Mouse (Mus musculus) lung, embryonic 16.5 days (tissue): ENCODE measurements around the gene Ppif. TPM values are rescaled to one million over a fixed set of nuclear protein-coding genes. Genes with fewer than 3 reads are reported as not detected.

Experiments used
- ATAC-seq: fragments of 200-750 bp; cut with Nextera tagmentation; 2 replicates; pipeline ENCODE4 v1.8.0; 2017; ENCODE audit warnings: low read depth, mild to moderate bottlenecking, moderate library complexity
- H3K27ac ChIP-seq: fragments of 300-500 bp; sonication (generic); 2 replicates; pipeline ENCODE4 v1.5.1; 2014; ENCODE audit warnings: mild to moderate bottlenecking, control low read depth, low read length
- H3K27me3 ChIP-seq: fragments of 300-500 bp; sonication (generic); 2 replicates; pipeline ENCODE4 v1.6.1; 2014; ENCODE audit warnings: low read depth, low read length, mixed read lengths; ENCODE audit not compliant: control insufficient read depth, insufficient read depth
- H3K36me3 ChIP-seq: fragments of 300-500 bp; sonication (generic); 2 replicates; pipeline ENCODE4 v1.6.1; 2014; ENCODE audit warnings: low read length; ENCODE audit not compliant: control insufficient read depth, insufficient read depth
- H3K4me1 ChIP-seq: fragments of 300-500 bp; sonication (generic); replicated peaks from 2 replicates; pipeline ENCODE4 v1.6.1; 2014; ENCODE audit warnings: low read length, mixed read lengths; ENCODE audit not compliant: control insufficient read depth, insufficient read depth
- H3K4me2 ChIP-seq: fragments of 300-500 bp; sonication (generic); 2 replicates; pipeline ENCODE4 v1.6.1; 2014; ENCODE audit warnings: low read depth, low read length, control low read depth
- H3K4me3 ChIP-seq: fragments of 300-500 bp; sonication (generic); 2 replicates; pipeline ENCODE4 v1.5.1; 2014; ENCODE audit warnings: mild to moderate bottlenecking, low read length, control low read depth
- H3K9ac ChIP-seq: fragments of 300-500 bp; sonication (generic); 2 replicates; pipeline ENCODE4 v1.6.1; 2014; ENCODE audit warnings: low read length, control low read depth
- H3K9me3 ChIP-seq: fragments of 300-500 bp; sonication (generic); 2 replicates; pipeline ENCODE4 v1.6.1; 2016; ENCODE audit warnings: low read length; ENCODE audit not compliant: control insufficient read depth
- WGBS: fragments of 180-500 bp; shearing (Covaris S2); extraction: QIAGEN DNeasy Blood & Tissue Kit; methylation state at CpG from one replicate; pipeline ENCODE4 v1.1.7; 2014; 5-methylcytosine and 5-hydroxymethylcytosine counted together
- polyA plus RNA-seq: library from polyadenylated mRNA; unstranded; fragments of >200 nt; fragmentation: Nextera tagmentation; extraction: Ambion mirVana; gene quantifications from 2 replicates; pipeline ENCODE4 v1.2.1, GENCODE M21; 2015

The Ppif gene
- 25.6 and 29.9 TPM in 2 replicates for polyA plus RNA-seq

DNA sequence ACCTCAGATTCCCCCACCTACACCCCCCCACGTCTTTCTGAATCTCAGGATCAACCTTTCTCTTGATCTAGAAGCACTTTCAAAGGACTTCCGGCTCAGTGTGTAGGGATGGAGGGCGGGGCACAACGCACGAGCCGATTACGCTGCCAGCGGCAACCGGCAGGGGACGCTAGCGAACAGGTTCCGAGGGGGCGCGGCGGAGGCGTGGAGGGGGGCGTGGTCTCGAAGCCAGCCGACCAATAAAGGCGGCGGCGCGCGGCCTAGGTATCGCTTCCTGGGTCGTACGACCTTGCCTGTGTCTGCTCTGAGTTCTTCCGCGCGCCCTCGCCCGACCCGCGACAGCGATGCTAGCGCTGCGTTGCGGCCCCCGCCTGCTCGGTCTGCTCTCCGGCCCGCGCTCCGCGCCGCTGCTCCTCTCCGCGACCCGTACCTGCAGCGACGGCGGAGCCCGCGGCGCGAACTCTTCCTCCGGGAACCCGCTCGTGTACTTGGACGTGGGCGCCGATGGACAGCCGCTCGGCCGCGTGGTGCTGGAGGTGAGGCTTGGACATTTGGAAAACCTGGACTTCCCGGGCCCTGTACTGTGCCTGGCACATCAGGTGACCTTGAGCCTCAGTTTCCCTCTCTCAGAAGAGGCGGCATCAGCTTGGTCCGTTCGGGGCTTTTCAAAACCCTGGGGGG lies at the start of gene Ppif:
TSS of gene Ppif (plus strand) at position 267 of the 681 bp plus-strand sequence.
- Histone ChIP-seq H3K9ac (peak within 1 kb of the TSS; percentile 81), H3K4me1 (peaks cover 16% of the 10 kb centered on the region), H3K36me3 (no peaks in the 10 kb centered on the region; the same call in 1 of the 2 replicates), H3K9me3 (no peaks in the 10 kb centered on the region), H3K27ac (peak within 1 kb of the TSS; percentile 21; the same call in 1 of the 2 replicates), H3K4me3 (peak within 1 kb of the TSS; percentile 87), H3K4me2 (peak within 1 kb of the TSS; percentile 95), H3K27me3 (no peaks in the 10 kb centered on the region)
- WGBS = under 1% methylated on average over 65 of the region's 70 CpGs
- peak; percentile 94 for ATAC-seq

DNA sequence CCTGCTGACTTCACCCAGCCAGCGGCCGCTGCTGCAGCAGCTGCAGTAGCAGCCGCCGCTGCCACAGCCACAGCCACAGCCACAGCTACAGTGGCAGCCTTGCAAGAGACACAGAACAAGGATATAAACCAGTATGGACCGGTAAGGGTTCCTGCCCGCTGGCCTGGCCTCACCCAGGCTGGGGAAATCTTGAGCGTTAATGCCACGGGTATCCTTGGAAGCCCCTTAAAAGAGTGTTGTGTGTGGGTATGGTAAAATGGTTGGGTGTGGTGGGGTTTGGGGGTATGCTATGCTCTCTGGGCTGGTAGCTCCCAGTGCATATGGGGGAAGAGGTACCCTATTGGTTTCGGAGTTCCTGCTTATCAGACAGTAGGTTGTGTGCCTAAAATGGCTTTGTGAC lies 48.2 kb upstream of the Ppif start:
- Histone ChIP-seq H3K27ac (no peak overlapping the region), H3K27me3 (no peaks in the 10 kb centered on the region), H3K9me3 (no peaks in the 10 kb centered on the region), H3K36me3 (peaks cover 60% of the 10 kb centered on the region), H3K4me1 (no peaks in the 10 kb centered on the region), H3K4me2 (no peak overlapping the region), H3K9ac (no peak overlapping the region), H3K4me3 (no peak overlapping the region)
- WGBS = 85% methylated on average over 9 of the region's 9 CpGs
- no peak; the same call in 1 of the 2 replicates for ATAC-seq

DNA sequence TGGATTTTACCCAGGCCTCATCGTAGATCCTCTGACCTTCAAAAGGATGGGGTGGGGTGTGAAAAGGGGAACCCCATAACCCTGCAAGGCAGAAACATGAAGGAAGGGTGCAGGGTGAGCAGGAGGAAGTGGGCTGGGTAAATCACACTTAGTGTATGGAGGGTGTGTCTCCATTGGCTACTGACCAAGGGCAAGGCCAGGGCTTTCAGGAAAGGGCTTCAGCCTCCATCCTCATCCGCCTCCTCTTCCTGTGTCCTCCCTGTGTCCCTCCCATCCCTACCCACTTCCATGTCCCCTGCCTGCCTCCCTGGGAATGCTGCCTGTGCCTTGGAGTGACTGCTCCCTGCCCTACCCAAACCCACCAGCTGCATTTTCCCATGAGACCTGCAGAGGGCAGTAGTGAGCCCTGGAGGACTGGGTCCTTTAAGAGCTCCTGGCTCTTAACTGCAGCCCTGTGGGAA lies 47.8 kb upstream of the Ppif start:
- Histone ChIP-seq H3K4me2 (no peak overlapping the region), H3K27me3 (no peaks in the 10 kb centered on the region), H3K9me3 (no peaks in the 10 kb centered on the region), H3K9ac (no peak overlapping the region), H3K27ac (no peak overlapping the region), H3K36me3 (peaks cover 63% of the 10 kb centered on the region), H3K4me1 (no peaks in the 10 kb centered on the region), H3K4me3 (no peak overlapping the region)
- 74% methylated on average over 2 of the region's 2 CpGs for WGBS
- peak; percentile 79 for ATAC-seq

DNA sequence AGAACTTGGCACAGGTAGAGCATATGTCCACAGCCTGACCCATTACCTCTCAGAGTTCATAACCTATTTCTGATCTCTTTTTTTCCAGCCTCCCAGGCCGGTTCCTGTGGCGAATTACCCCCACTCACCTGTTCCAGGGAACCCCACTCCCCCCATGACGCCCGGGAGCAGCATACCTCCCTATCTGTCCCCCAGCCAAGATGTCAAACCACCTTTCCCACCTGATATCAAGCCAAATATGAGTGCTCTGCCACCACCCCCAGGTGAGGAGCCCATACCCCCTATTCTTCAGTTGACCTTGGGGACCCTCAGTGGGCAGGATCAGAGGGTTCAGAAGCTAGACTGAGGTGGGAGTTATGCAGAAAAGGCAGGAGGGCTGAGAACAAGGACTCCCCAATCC lies 42.8 kb upstream of the Ppif start:
- WGBS = 88% methylated on average over 4 of the region's 4 CpGs
- Histone ChIP-seq H3K27me3 (no peaks in the 10 kb centered on the region), H3K4me2 (no peak overlapping the region), H3K27ac (no peak overlapping the region), H3K36me3 (peaks cover 82% of the 10 kb centered on the region), H3K9me3 (no peaks in the 10 kb centered on the region), H3K4me3 (no peak overlapping the region), H3K4me1 (no peaks in the 10 kb centered on the region), H3K9ac (no peak overlapping the region)
- no peak for ATAC-seq

DNA sequence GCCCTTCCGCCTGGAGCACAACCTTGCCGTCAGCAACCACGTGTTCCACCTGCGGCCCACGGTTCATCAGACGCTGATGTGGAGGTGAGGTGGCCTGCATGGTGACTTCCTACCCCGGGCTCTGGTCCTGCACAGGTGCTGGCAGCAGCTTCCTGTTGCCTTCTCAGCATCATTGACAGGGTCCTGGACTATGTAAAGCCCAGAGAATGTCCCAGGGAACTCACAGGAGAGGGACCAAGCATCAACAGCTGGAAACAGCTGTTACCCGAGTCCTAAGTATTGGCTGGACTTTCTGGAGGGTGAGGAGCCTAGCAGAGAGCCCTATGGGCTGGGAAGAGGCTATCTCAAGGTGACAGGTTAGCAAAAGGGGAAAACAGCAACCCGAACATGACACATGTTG lies 42.0 kb upstream of the Ppif start:
- 89% methylated on average over 9 of the region's 9 CpGs for WGBS
- ATAC-seq = no peak

DNA sequence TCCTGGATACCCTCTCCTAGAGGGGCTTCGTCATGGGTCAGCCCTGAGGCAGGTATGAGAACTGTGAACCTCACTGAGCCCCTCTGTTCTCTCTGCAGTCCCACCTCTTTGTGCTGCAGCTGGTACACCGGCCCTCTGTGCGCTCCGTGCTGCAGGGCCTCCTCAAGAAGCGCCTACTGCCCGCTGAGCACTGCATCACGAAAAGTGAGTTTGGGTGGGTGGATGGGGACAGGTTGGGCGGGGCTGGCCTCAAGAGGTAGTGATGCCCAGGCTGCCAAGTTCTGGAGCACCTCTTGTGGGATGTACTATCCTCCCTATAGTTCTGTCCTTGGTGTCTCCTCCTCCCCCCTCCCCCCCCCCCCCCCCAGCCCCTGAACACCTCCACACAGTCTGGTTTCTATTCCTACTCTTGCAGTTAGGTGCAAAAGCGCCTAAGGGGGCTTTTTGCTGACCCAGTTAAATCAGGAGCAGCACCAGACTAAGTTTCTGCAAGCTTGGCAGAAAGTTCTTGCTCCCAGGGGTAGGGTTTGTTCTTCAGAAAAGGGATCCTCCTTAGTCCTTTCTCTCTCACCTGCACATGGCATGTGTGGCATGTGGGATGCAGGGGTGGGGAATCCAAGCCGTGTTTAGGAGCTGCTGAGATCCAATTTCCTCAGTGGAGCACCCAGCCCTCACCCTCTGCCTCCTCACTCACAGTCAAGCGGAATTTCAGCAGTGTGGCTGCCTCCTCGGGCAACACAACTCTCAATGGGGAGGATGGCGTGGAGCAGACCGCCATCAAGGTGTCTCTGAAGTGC lies 39.4 kb upstream of the Ppif start:
- H3K4me2 ChIP-seq = no peak overlapping the region
- H3K9ac ChIP-seq = no peak overlapping the region
- H3K4me3 ChIP-seq = no peak overlapping the region
- ATAC-seq = no peak
- peaks cover 80% of the 10 kb centered on the region for H3K36me3 ChIP-seq
- 84% methylated on average over 14 of the region's 14 CpGs for WGBS
- no peaks in the 10 kb centered on the region for H3K27me3 ChIP-seq
- no peaks in the 10 kb centered on the region for H3K4me1 ChIP-seq
- H3K27ac ChIP-seq = no peak overlapping the region
- no peaks in the 10 kb centered on the region for H3K9me3 ChIP-seq

More for the DNA sequence above, 42.0 kb upstream of the Ppif start:
- H3K4me1 ChIP-seq = no peaks in the 10 kb centered on the region
- no peak overlapping the region for H3K4me2 ChIP-seq
- no peak overlapping the region for H3K27ac ChIP-seq
- no peak overlapping the region for H3K9ac ChIP-seq
- H3K27me3 ChIP-seq = no peaks in the 10 kb centered on the region
- H3K36me3 ChIP-seq = peaks cover 84% of the 10 kb centered on the region
- H3K4me3 ChIP-seq = no peak overlapping the region
- no peaks in the 10 kb centered on the region for H3K9me3 ChIP-seq

DNA sequence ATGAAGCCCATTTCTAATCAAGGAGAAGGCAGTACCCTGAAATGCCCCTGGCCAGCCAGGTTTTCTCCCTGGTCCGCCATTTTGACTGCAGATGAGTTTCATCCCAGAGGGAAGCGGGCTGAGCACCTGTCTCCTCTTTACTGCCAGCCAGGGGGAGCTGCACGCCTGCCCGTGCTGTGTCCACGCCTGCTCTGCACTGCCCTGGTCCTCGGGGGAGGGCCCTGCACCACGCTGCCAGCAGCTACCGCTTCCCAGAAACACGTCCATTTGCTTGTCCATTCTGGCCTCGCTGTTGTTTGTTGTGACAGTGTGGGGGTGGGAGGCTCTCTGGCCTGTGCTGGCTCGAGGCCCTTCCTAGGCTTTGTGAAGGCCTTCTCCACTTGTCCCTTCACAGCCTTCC lies 33.3 kb upstream of the Ppif start:
- Histone ChIP-seq H3K27me3 (no peaks in the 10 kb centered on the region), H3K36me3 (peaks cover 55% of the 10 kb centered on the region), H3K27ac (no peak overlapping the region), H3K4me1 (no peaks in the 10 kb centered on the region), H3K4me3 (no peak overlapping the region), H3K9me3 (no peaks in the 10 kb centered on the region), H3K4me2 (no peak overlapping the region), H3K9ac (no peak overlapping the region)
- ATAC-seq = peak; percentile 37; the same call in 1 of the 2 replicates
- 54% methylated on average over 11 of the region's 11 CpGs for WGBS

DNA sequence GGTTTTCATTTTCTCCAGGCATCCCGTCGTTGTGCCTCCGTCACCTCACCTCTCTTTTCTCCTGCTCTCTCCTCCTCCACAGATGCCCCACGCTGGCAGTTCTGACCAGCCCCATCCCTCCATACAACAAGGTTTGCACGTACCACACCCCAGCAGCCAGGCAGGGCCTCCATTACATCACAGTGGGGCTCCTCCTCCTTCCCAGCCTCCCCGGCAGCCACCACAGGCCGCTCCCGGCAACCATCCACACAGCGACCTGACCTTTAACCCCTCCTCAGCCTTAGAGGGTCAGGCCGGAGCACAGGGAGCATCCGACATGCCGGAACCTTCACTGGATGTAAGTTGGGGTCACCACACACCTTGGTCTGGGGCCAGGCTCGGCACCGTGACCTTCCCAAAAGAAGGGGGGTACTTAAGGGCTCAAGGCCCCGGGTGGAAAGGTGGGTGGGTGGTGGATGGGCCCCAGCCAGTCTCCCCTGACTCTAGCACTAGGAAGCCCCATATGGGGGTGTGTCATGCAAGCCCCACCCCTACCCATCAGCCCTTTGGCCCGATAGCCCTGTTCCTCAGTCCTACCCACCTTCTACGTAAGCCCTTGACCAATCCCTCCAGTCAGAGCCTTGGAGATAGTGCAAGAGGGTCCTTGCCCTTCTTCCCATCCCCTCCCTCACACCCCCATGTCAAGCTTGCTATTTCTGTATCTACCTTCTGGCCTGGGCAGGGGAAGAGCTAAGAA lies 32.6 kb upstream of the Ppif start:
- no peaks in the 10 kb centered on the region for H3K9me3 ChIP-seq
- H3K9ac ChIP-seq = no peak overlapping the region
- no peaks in the 10 kb centered on the region for H3K27me3 ChIP-seq
- WGBS = 75% methylated on average over 17 of the region's 17 CpGs
- H3K4me3 ChIP-seq = no peak overlapping the region
- H3K27ac ChIP-seq = no peak overlapping the region
- H3K36me3 ChIP-seq = peaks cover 50% of the 10 kb centered on the region
- ATAC-seq = no peak
- H3K4me2 ChIP-seq = no peak overlapping the region
- H3K4me1 ChIP-seq = no peaks in the 10 kb centered on the region
